Mouse (Mus musculus) heart, postnatal 0 days (tissue): ENCODE measurements around the gene Tox2.

Source experiments
- CTCF ChIP-seq: IDR thresholded peaks from 2 replicates; pipeline ENCODE4 v1.5.1; 2016; ENCODE audit warnings: antibody characterized with exemption, control low read depth, low read depth
- EP300 ChIP-seq: IDR thresholded peaks from 2 replicates; pipeline ENCODE4 v1.6.1; 2016; ENCODE audit warnings: antibody characterized with exemption, low read depth

DNA sequence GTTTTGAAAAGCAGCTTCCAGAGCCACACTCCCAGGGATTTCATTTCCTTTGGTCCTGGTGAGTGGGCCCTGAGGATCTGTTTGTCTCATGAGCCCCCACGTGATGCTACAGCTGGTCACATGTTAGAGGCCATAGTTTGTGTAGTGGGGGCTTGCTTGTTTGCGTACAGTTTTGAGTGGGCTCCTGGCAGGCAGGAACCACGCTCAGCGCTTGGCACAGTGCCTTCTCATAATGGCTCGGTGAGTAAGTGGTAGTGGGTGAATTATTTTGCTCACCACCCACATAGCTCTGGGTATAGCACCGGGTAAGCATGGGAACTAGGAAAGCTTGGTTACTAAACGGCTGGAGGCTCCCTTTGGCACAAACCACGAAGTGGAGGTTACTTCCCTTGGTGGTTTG, 6.2 kb downstream of the Tox2 start:
- TF ChIP-seq EP300 = no peak
- no peak for TF ChIP-seq CTCF
